Comparison of ENCODE assay signal across 20 mouse cellular contexts in the genomic region with DNA sequence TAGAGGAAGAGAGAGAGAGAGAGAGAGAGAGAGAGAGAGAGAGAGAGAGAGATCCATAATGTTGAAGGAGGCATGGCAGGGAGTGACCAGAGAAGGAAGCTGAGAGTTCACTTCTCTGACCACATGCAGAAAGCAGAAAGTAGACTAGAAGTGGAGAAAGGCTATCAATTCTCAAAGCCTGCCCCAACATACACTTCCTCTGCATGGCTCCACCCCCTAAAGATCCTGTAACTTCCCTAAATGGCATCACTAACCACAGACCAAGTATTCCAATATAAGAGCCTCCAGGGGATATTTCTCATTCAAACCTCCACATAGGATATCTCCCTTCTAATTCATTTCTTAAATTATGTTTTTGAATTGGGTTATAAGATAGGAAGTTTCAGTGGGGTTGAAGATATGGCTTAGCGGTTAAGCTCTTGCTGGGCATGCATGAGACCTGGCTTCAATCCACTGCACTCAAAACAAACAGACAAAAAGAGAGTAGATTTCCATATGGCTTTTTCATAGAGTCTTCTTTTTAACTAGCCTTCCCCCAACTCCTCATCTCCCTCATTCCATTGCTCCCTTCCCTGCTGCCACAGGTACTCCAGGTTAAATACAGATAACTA.
"Had no signal": no experiment of that assay in that cellular context is flagged by ENCODE, and none has a peak within 500 bp of the region (broad histone marks: within the 10 kb centered on the region; RNA-seq: fewer than 3 reads in every experiment).

No protein-coding gene starts in this region.

- H3K9ac ChIP-seq: kidney, embryonic 15.5 days; limb, embryonic 12.5 days; limb, embryonic 15.5 days; liver, embryonic 14.5 days; liver, postnatal 0 days; lung, embryonic 14.5 days; midbrain, embryonic 12.5 days; midbrain, embryonic 15.5 days; neural tube, embryonic 12.5 days; neural tube, embryonic 15.5 days; stomach, embryonic 15.5 days had no signal

- H3K9me3 ChIP-seq: kidney, embryonic 15.5 days; limb, embryonic 12.5 days; limb, embryonic 15.5 days; midbrain, embryonic 12.5 days; midbrain, embryonic 15.5 days; neural tube, embryonic 12.5 days; neural tube, embryonic 15.5 days; stomach, embryonic 15.5 days had no signal

- ATAC-seq: liver, postnatal 0 days; lung, postnatal 0 days; midbrain, embryonic 15.5 days had no signal

- H3K4me2 ChIP-seq: kidney, embryonic 15.5 days; limb, embryonic 12.5 days; limb, embryonic 15.5 days; liver, embryonic 11.5 days; lung, embryonic 14.5 days; midbrain, embryonic 12.5 days; midbrain, embryonic 15.5 days; neural tube, embryonic 12.5 days; neural tube, embryonic 15.5 days; stomach, embryonic 15.5 days had no signal

- DNase-seq: kidney, adult 2 months; kidney, postnatal 10 days; kidney, postnatal 36 days; left cerebral cortex, postnatal 4 days; liver, postnatal 0 days; lung, embryonic 14.5 days; right cerebral cortex, postnatal 4 days; thymus, postnatal 36 days had no signal

- H3K4me3 ChIP-seq: kidney, embryonic 15.5 days; limb, embryonic 12.5 days; limb, embryonic 15.5 days; midbrain, embryonic 12.5 days; midbrain, embryonic 15.5 days; neural tube, embryonic 12.5 days; neural tube, embryonic 15.5 days; stomach, embryonic 15.5 days had no signal

- H3K27me3 ChIP-seq: kidney, embryonic 15.5 days; limb, embryonic 12.5 days; limb, embryonic 15.5 days; midbrain, embryonic 12.5 days; midbrain, embryonic 15.5 days; neural tube, embryonic 12.5 days; neural tube, embryonic 15.5 days; stomach, embryonic 15.5 days had no signal

- H3K36me3 ChIP-seq: kidney, embryonic 15.5 days; limb, embryonic 12.5 days; limb, embryonic 15.5 days; midbrain, embryonic 12.5 days; midbrain, embryonic 15.5 days; neural tube, embryonic 12.5 days; neural tube, embryonic 15.5 days; stomach, embryonic 15.5 days had no signal

- H3K4me1 ChIP-seq: kidney, embryonic 15.5 days; limb, embryonic 15.5 days; midbrain, embryonic 12.5 days; midbrain, embryonic 15.5 days; neural tube, embryonic 12.5 days; neural tube, embryonic 15.5 days; stomach, embryonic 15.5 days had no signal

- H3K27ac ChIP-seq: kidney, embryonic 15.5 days; limb, embryonic 12.5 days; limb, embryonic 15.5 days; liver, embryonic 14.5 days; macrophage; midbrain, embryonic 12.5 days; midbrain, embryonic 15.5 days; neural tube, embryonic 12.5 days; neural tube, embryonic 15.5 days; stomach, embryonic 15.5 days had no signal
